Mouse (Mus musculus): ENCODE data around the gene Rwdd2b.

The Rwdd2b gene

GRCm38 (mm10) chr16:87440184-87440686, at the start of gene Rwdd2b:
Gene Rwdd2b, minus strand, starts transcription at chr16:87440573.
- in situ Hi-C loops (cut with MboI, MseI) = no loop called here

GRCm38 (mm10) chr16:87488605-87489004, 48.2 kb upstream of the Rwdd2b start:
- in situ Hi-C loops (cut with MboI, MseI) = no loop called here

GRCm38 (mm10) chr16:87486739-87487138, 46.4 kb upstream of the Rwdd2b start:
- in situ Hi-C loops (cut with MboI, MseI) = no loop called here

DNA sequence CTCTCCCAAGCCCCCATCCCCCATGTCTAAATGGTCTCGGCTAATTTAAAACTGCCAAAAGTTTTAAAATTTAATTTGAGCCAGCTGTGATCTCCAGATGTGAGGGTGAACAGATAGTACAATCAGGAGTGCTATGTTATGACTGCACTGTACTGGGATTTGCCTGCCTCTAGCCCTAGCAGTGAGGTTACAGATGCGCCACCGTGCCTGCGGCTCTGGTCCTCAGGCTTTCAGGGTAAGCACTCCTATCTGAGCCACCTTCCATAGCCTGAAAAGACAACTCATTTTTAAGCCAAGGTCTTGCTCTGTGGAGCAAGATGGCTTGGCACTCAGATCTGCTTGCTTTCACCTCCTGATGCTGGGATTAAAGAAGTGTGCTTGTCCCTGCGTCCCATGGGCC, 44.0 kb upstream of the Rwdd2b start:
- in situ Hi-C loops (cut with MboI, MseI) = no loop called here

DNA sequence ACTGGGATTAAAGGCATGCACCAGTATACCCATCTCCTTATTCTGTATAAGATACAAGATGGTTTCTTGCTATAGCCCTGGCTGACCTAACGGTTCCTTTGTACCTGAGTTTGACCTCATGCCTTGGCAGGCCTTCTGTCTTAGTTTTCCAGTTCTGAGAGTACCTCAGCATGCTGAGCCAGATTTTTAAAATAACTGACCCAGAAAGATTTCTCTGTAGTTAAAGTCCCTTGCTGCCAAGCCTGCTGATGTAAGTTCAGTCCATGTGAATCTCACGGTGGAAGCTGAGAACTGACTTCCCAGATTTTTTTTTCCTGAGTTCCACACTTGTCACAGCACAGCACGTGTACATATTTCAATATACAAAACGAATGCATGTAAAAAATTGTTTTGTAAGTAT, 30.2 kb upstream of the Rwdd2b start:
- in situ Hi-C loops (cut with MboI, MseI) = no loop called here

DNA sequence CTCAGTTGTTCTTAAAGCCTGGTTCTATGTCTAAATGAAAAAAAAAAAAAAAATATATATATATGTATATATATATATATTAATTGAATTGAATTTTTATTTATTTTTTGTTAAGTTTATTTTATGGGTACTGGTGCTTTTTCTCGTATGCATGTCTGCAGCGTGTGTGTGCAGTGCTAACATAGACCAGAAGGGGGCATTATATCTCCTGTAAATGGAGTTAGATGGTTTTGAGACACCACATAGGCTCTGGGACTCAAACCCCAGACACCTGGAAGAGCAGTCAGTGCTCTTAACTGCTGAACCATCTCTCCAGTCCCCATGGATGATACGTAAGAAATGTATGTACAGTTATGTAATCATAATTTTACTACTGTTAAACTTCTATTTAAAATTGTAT, 18.4 kb upstream of the Rwdd2b start:
- in situ Hi-C loops (cut with MboI, MseI) = no loop called here

- in situ Hi-C loops (cut with MboI, MseI) = no loop called here
These were observed 14.8 kb upstream of the Rwdd2b start for GRCm38 (mm10) chr16:87455180-87455611.

DNA sequence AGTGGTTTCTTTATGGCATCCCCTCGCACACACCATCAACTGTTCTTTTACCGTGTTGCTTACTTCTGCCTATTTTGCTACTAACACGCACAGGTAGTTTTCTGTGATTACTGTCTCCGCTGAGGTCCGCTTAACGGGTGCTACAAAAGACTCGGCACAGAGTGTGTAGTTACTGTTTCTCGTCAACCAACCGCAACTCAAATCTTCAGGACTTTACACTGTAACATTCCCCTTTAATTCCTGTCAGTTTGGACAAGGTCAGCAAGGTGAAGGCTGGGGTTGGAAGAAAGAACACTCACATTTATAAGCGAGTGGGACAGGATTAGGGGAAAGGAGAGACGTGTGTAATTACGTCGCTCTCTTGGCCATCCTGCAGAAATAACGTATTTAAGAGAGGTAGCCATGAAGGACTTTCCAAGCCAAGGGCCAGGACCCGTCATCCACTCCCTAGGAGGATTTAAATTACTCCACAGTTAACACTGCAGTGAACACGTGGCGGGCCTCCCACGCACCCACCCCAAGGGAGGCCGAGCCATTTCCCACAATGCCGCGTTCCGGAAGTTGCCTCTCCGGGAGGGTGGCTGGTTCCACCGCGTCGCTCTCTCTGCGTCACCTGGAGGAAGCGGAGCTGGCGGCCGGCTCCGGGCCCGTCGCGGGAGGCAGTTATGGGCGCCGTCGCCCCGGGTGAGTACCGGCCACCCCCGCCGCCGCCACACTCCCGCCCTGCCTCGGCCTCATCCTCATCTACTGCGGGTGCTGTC, 14.2 kb upstream of the Rwdd2b start, which contains the start of gene Usp16:
TSS of gene Usp16 (plus strand) at position 285 of the 761 bp plus-strand sequence.
- in situ Hi-C loops (cut with MboI, MseI) = no loop called here

DNA sequence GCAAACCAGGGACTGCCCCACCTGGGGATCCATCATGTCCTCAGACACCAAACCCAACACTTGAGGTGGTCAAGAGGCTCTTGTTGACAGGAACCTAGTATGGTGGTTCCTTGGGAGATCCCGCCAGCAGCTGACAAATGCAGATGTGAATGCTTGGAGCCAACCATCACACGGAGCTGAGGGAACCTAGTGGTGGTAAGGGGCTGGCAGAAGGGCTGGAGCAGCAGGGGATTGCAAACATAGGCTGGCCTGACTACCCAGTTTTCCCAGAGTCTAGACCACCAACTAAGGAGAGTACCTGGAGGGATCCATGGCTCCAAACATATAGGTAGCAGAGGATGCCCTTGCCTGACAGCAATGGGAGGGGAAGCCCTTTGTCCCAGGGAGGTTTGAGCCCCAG, 12.9 kb upstream of the Rwdd2b start:
- in situ Hi-C loops (cut with MboI, MseI) = no loop called here

DNA sequence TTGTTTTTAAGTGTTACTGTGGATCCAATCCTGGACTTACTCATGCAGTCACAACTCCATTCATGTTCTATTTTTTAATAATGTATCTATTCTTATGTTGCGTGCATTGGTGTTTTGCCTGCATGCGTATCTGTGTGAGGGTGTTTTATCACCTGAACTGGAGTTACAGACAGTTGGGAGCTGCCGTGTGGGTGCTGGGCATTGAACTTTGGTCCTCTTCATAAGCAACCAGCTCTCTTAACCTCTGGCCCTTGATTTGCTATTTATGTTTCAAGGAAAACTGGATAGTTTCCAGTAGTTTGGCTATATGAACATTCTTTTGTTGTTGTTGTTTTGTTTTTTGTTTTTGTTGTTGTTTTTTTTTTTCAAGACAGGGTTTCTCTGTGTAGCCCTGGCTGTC, 5.2 kb upstream of the Rwdd2b start:
- in situ Hi-C loops (cut with MboI, MseI) = no loop called here

DNA sequence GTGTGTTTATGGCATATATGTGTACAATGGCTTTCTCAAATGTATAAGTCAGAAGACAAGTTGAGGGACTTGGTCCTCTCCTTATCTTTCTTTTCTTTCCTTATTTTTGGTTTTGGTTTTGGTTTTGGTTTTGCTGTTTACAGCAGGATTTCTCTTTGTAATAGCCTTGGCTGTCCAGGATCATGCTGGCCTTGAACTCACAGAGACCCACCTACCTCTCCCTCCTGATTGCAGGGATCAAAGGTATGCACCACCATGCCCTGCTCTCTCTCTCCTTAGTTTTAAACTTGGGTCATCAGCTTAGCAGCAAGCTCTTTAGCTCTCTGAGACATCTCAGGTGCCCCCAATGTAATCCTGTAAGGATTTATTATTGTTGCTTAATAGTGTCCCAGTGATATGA, 4.7 kb upstream of the Rwdd2b start:
- in situ Hi-C loops (cut with MboI, MseI) = no loop called here

DNA sequence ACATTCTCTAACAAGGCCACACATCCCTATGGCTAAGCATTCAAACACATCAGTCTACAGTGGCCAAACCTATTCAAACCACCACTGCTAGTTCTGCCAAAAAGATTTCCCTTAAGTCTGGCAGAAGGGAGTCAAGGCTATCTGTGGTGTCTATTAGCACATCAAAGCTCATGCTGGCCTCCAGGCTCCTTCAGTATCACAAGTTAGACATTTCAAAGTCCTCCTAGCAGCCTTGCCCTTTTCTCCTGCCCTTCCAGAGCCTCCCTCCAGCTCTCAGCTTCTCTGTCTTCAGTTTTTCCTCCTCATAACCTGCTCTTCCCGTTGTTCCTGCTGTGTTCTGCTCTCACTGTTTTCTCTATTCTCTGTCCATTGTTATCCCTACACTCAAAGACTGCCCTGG, 3.7 kb upstream of the Rwdd2b start:
- in situ Hi-C loops (cut with MboI, MseI) = no loop called here

DNA sequence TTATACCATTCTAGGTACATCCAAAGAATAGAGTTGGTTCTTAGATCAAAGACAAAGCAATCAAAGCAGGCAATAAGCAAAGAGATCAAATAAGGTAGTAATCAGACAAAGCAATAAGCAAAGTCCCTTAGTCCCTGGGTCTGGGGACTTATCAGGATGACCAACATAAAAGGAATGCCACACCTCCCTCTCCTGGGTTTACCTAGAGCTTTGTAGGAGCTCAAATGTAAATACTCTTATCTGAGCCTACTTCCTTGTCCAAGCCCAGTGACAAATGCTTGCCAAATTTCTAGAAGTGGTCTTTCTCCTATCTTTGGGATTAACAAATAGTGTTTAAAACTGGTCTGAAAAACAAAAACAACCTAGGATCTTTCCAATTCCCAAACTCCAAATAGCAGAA, 2.9 kb upstream of the Rwdd2b start:
- in situ Hi-C loops (cut with MboI, MseI) = no loop called here

- in situ Hi-C loops (cut with MboI, MseI) = no loop called here
These were observed 1.9 kb upstream of the Rwdd2b start for GRCm38 (mm10) chr16:87442291-87442690.

GRCm38 (mm10) chr16:87441089-87441488, 716 bp upstream of the Rwdd2b start:
- in situ Hi-C loops (cut with MboI, MseI) = no loop called here

DNA sequence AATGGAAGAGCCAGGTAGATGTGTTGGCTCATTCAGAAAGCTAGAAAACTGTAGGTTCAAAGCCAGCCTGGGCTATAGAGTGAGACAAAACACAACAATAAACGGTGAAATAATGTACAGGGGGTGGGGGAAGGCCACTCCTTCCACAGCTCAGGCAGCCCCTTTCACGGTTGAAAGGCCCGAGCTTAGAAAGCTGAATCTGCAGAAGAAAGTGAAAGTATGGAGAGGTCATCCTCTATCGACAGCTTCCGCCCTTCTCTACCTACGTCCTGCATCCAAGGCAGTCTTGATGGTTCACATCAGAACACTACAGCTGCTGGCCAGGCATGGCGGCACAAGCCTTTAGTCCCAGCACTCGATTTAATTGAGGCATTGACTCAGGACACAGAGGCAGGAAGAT, 1.7 kb downstream of the Rwdd2b start:
- in situ Hi-C loops (cut with MboI, MseI) = no loop called here

DNA sequence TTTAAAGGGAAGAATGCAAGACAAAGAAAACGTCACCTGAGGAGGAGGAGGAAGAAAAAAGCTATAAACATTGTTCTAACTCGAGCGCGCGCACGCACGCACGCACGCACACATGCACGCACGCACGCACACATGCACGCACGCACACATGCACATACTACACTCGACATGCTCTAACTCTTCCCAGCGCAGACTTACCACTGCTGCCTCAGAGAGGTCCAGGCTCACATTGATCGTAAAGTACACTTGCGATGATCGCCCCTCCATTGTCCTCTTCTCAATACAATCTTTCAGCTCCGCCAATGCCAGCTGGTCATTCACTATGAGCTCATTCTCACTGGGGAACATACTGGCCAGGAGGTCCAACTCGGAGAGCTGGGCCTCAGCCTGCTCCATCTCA, 3.3 kb downstream of the Rwdd2b start:
- in situ Hi-C loops (cut with MboI, MseI) = no loop called here

- in situ Hi-C loops (cut with MboI, MseI) = no loop called here
These were observed 4.8 kb downstream of the Rwdd2b start for GRCm38 (mm10) chr16:87435411-87436205.

DNA sequence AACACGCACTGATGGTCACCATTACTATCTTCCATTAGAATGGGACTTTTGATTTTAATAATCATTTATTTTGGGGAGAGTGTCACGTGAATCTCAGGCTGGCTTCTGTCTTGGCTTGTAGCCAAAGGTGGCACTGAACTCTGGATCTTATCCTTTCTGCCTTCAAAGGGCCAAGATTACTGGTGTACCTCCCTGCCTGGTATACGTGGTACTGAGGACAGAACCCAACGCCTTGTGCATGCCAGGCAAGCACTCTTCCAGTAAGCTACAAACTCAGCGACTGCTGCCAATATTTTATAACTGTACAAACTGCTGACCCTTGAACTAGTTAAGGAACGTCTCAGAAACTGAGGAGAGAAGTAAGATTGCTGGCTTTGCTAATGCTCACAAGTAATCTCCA, 5.4 kb downstream of the Rwdd2b start:
- in situ Hi-C loops (cut with MboI, MseI) = no loop called here

- in situ Hi-C loops (cut with MboI, MseI) = no loop called here
These were observed 6.1 kb downstream of the Rwdd2b start for GRCm38 (mm10) chr16:87434266-87434665.

DNA sequence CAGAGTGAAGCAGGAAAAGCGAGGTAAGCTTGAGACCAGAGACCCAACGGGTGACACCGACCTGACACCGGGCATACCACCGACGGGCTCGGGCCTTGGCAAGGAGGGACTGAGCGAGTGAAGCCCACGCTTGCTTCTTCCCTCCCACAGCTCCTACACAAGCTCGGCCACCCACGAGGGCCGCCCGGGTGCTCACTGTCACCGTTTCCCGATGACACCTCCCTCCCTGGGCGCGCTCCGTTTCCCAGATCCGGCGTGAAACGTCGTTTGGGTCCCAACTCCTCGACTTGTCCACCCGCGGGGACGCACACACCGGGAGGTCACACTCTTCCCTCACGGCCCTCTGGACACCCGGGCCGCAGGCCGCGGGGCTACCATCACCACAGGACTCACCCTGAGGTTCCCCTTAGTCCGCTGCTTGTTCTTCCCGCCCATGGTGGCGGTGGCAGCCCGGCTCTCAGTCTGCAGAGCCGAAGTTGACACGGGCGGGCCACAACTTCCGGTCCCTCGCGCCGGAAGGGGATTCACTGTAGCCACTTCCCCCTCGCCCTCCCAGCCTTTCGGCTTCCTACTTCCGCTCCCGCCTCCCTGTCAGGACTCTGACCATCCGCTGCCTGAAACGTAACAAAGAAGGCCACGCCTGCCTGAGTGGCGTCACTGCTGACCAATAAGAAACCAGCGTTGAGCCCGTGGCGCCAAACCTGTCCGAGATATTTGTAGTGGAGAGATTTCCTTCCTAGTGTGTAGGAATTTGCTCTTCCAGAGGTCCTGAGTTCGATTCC, 8.1 kb downstream of the Rwdd2b start, which contains the start of gene Ltn1:
TSS of gene Ltn1 (minus strand) at position 580 of the 782 bp plus-strand sequence.
- in situ Hi-C loops (cut with MboI, MseI) = no loop called here

DNA sequence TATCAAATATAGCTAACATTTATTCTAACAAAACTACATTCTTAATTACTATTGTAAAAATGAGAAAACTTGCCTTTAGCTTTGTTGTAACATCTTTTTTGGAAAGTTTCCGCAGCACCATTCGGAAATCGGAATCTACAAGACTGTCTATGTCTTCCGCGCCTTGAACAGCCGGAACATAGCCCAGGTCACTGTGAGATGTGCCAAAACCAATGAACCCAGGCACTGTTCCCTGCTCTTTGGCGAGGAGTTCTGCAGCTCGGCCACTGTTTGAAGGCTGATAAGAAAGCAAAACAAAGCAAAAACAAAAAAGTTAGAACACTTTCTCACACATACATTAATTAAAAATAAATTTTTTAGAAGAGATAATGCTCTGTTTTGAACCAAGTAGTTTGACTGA, 12.9 kb downstream of the Rwdd2b start:
- in situ Hi-C loops (cut with MboI, MseI) = no loop called here
